Mouse (Mus musculus) G1E (cell line): ENCODE data around the gene Ptchd4. TPM values are rescaled to one million over a fixed set of nuclear protein-coding genes. Genes with fewer than 3 reads are reported as not detected.

Experiments
- ATAC-seq: 2 replicates; pipeline ENCODE4 v1.8.0; 2016; ENCODE audit warnings: mild to moderate bottlenecking; ENCODE audit not compliant: insufficient number of reproducible peaks, poor library complexity, low FRiP score, severe bottlenecking; ENCODE audit errors: extremely low read depth
- DNase-seq: peaks from one replicate; pipeline ENCODE4 v3.0.0; 2012; ENCODE audit warnings: low spot score
- H3K27me3 ChIP-seq: 2 replicates; pipeline ENCODE4 v1.6.1; 2012; ENCODE audit warnings: mild to moderate bottlenecking, low read length, inconsistent platforms; ENCODE audit not compliant: insufficient read depth
- H3K36me3 ChIP-seq: replicated peaks from 2 replicates; pipeline ENCODE3; 2012; ENCODE audit warnings: mild to moderate bottlenecking, inconsistent platforms
- H3K4me1 ChIP-seq: 2 replicates; pipeline ENCODE4 v1.6.1; 2012; ENCODE audit warnings: low read depth, low read length, inconsistent platforms, mixed read lengths; ENCODE audit not compliant: insufficient read depth
- H3K4me3 ChIP-seq: 2 replicates; pipeline ENCODE4 v1.5.1; 2012; ENCODE audit warnings: low read depth, mild to moderate bottlenecking, inconsistent platforms, low read length, moderate library complexity, mixed read lengths
- H3K9me3 ChIP-seq: replicated peaks from 2 replicates; pipeline ENCODE4 v1.6.1; 2012; ENCODE audit warnings: inconsistent platforms
- CTCF ChIP-seq: IDR thresholded peaks from 2 replicates; pipeline ENCODE4 v1.5.1; 2012; ENCODE audit warnings: low read depth, low read length, inconsistent platforms, mixed read lengths
- GATA1 ChIP-seq: IDR thresholded peaks from 2 replicates; pipeline ENCODE4 v1.6.1; 2012; ENCODE audit warnings: borderline replicate concordance, low read length, inconsistent platforms, mixed read lengths
- GATA2 ChIP-seq: IDR thresholded peaks from 2 replicates; pipeline ENCODE4 v1.6.1; 2012; ENCODE audit warnings: low read depth, low read length, inconsistent platforms, borderline replicate concordance
- POLR2AphosphoS5 ChIP-seq: IDR thresholded peaks from 2 replicates; pipeline ENCODE4 v1.6.1; 2012; ENCODE audit warnings: low read depth, low read length, inconsistent platforms; ENCODE audit not compliant: insufficient replicate concordance
- TAL1 ChIP-seq: conservative IDR thresholded peaks from 2 replicates; pipeline ENCODE4 v1.6.1; 2012; ENCODE audit warnings: low read depth, low read length, inconsistent platforms, mixed read lengths
- polyA plus RNA-seq: library from polyadenylated mRNA; stranded (reverse); fragments of >175 nt; gene quantifications from 2 replicates; pipeline ENCODE4 v1.2.3, GENCODE M21; 2012
- total RNA-seq, 2 experiments: library from RNA; stranded (forward) in 1 of 2; stranded (reverse) in 1 of 2; fragments of 200-1000 nt in 1 of 2; fragments of >200 nt in 1 of 2; fragmentation: Nextera tagmentation in 1 of 2; gene quantifications; 2 replicates each; pipeline ENCODE4 v1.2.3; 2014 to 2017

Gene Ptchd4
- total RNA-seq (2014; fragmentation: Nextera tagmentation) (not detected in 2 replicates), total RNA-seq (2017) (0.05 and 0.06 TPM in 2 replicates), polyA plus RNA-seq (not detected in 2 replicates)

- ATAC-seq: no peak
- DNase-seq: no peak
- no peak within 1 kb of the TSS; the same call in 1 of the 2 replicates for H3K4me3 ChIP-seq
Observed at GRCm38 (mm10) chr17:42315669-42316611, at the start of gene Ptchd4. Ptchd4 (plus strand) TSS chr17:42315947.

GRCm38 (mm10) chr17:42276861-42277260 is 38.9 kb upstream of the Ptchd4 start:
- H3K4me1 ChIP-seq: no peaks in the 10 kb centered on the region
- ATAC-seq: no peak
- DNase-seq: no peak

More at GRCm38 (mm10) chr17:42315669-42316611, at the start of gene Ptchd4:
- H3K9me3 ChIP-seq: peaks cover 25% of the 10 kb centered on the region
- no peak for TF ChIP-seq POLR2AphosphoS5
- TF ChIP-seq GATA1: no peak
- no peak for TF ChIP-seq TAL1
- no peak for TF ChIP-seq CTCF
- TF ChIP-seq GATA2: no peak
- no peaks in the 10 kb centered on the region; the same call in 1 of the 2 replicates for H3K27me3 ChIP-seq
- H3K4me1 ChIP-seq: no peaks in the 10 kb centered on the region
- H3K36me3 ChIP-seq: no peaks in the 10 kb centered on the region

GRCm38 (mm10) chr17:42284391-42284790 is 31.4 kb upstream of the Ptchd4 start:
- H3K36me3 ChIP-seq: no peaks in the 10 kb centered on the region
- H3K4me1 ChIP-seq: no peaks in the 10 kb centered on the region
- ATAC-seq (no peak), DNase-seq (no peak)
- no peak overlapping the region for H3K4me3 ChIP-seq
- H3K9me3 ChIP-seq: peaks cover 8% of the 10 kb centered on the region
- no peak for TF ChIP-seq TAL1
- no peak for TF ChIP-seq GATA2
- TF ChIP-seq CTCF: no peak
- no peak for TF ChIP-seq GATA1
- TF ChIP-seq POLR2AphosphoS5: no peak
- no peaks in the 10 kb centered on the region for H3K27me3 ChIP-seq

More at GRCm38 (mm10) chr17:42276861-42277260, 38.9 kb upstream of the Ptchd4 start:
- Histone ChIP-seq H3K9me3 (peaks cover 8% of the 10 kb centered on the region), H3K27me3 (no peaks in the 10 kb centered on the region), H3K4me3 (no peak overlapping the region), H3K36me3 (no peaks in the 10 kb centered on the region)
- TF ChIP-seq POLR2AphosphoS5: no peak
- TF ChIP-seq TAL1: no peak

GRCm38 (mm10) chr17:42286255-42286654 is 29.5 kb upstream of the Ptchd4 start:
- Histone ChIP-seq H3K27me3 (no peaks in the 10 kb centered on the region), H3K4me3 (no peak overlapping the region), H3K9me3 (peaks cover 1% of the 10 kb centered on the region; the same call in 1 of the 2 replicates), H3K4me1 (no peaks in the 10 kb centered on the region), H3K36me3 (no peaks in the 10 kb centered on the region)
- no peak for TF ChIP-seq CTCF
- no peak for TF ChIP-seq GATA2
- no peak for TF ChIP-seq POLR2AphosphoS5
- TF ChIP-seq GATA1: no peak
- no peak for TF ChIP-seq TAL1
- DNase-seq (no peak), ATAC-seq (no peak)

GRCm38 (mm10) chr17:42290341-42290740 is 25.4 kb upstream of the Ptchd4 start:
- Histone ChIP-seq H3K4me1 (no peaks in the 10 kb centered on the region), H3K36me3 (no peaks in the 10 kb centered on the region), H3K27me3 (no peaks in the 10 kb centered on the region), H3K4me3 (no peak overlapping the region), H3K9me3 (peaks cover 2% of the 10 kb centered on the region; the same call in 1 of the 2 replicates)
- no peak for ATAC-seq
- TF ChIP-seq GATA1 (no peak), CTCF (no peak), TAL1 (no peak), POLR2AphosphoS5 (no peak), GATA2 (no peak)
- no peak for DNase-seq

- H3K4me3 ChIP-seq: no peak overlapping the region
- 0 out of 2 replicates have a peak, but pooled peaks cover 2% of the 10 kb centered on the region for H3K9me3 ChIP-seq
- no peak for DNase-seq
- TF ChIP-seq POLR2AphosphoS5 (no peak), GATA1 (no peak), GATA2 (no peak), CTCF (no peak), TAL1 (no peak)
- H3K27me3 ChIP-seq: no peaks in the 10 kb centered on the region
- H3K4me1 ChIP-seq: no peaks in the 10 kb centered on the region
- no peak for ATAC-seq
- H3K36me3 ChIP-seq: no peaks in the 10 kb centered on the region
Observed at GRCm38 (mm10) chr17:42291793-42292192, 24.0 kb upstream of the Ptchd4 start.
